Mouse (Mus musculus) effector memory CD4-positive, alpha-beta T cell, adult 5 months (primary cell): ENCODE measurements around the gene Crot. TPM values are rescaled to one million over a fixed set of nuclear protein-coding genes. Genes with fewer than 3 reads are reported as not detected.

Experiments
- polyA plus RNA-seq: library from polyadenylated mRNA; unstranded; fragments of 100-300 nt; shearing (Covaris generic); gene quantifications from one replicate; pipeline ENCODE4 v1.2.1, GENCODE M21; 2017

The Crot gene
- polyA plus RNA-seq, result 62.1 TPM

DNA sequence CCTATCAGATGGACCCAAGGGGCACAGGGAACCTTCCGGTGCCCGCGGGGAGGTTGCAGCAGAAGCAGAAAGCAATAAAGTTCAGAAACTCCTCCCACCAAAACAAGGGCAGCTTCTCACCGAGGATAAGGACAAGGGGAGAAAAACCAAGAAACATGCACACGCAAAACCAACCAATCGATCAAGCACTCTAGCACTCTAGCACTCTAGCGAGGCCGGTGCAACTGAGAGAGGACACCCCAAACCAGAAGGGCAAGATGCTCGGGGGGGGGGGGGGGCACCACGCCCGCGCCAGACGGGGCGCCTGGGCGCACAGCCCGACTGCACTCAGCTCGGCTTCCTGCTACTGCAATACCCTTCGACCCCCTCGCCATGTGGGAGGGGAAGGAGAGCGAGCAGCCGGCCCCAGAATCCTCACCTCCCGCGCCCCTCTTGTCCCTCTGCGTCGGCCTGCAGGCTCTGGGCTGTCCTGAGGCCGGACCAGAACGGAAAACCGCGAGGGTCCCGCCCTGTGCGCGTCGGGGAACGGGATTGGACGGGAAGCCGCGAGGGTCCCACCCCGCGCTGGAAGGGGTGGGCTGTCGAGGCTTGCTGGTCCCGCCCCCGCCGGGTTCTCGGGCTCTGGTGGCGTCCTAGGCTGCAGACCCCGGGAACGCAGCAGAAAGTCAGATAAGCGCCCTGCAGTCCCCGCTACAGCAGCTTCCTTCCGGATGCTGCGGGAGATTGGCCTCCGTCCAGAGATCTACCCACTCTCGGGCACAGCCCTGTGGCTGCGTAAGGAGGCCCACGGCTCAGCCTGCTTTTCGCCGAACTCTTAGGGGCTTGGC, at the start of gene Crot:
TSS of gene Crot (minus strand) at position 639 of the 827 bp plus-strand sequence.

Other genes with a start within 250 kb of the Crot start
- 100 TPM for gene Abcb1b, start 199.2 kb downstream of the Crot start, polyA plus RNA-seq
- gene Abcb4, start 103.6 kb downstream of the Crot start, polyA plus RNA-seq, result 0.76 TPM
- gene Tmem243, start 103.3 kb upstream of the Crot start, polyA plus RNA-seq, result 156 TPM
- 76.1 TPM for gene Dmtf1, start 164.5 kb upstream of the Crot start, polyA plus RNA-seq